Mouse (Mus musculus) spleen, adult 12 weeks (tissue): Measurements from ENCODE around the gene Prc1.
A peak's percentile ranks its signal among the peaks of the same experiment; 100 is the strongest.

ENCODE experiments used
- DNase-seq: peaks from one replicate; pipeline ENCODE4 v3.0.0; 2022; ENCODE audit warnings: low spot score

The Prc1 gene

GRCm38 (mm10) chr7:80294062-80294763 lies at the start of gene Prc1:
TSS of gene Prc1 (plus strand) at chr7:80294450.
- DNase-seq, result peak; percentile 99

- no peak for DNase-seq
Measured at GRCm38 (mm10) chr7:80244851-80245250, 49.4 kb upstream of the Prc1 start.

- peak; percentile 89 for DNase-seq
Measured at GRCm38 (mm10) chr7:80246148-80246721, 48.0 kb upstream of the Prc1 start, which contains the start of gene Ttll13. TSS of gene Ttll13 (plus strand) at chr7:80246376.

GRCm38 (mm10) chr7:80246859-80247258 lies 47.4 kb upstream of the Prc1 start:
- DNase-seq, result no peak

GRCm38 (mm10) chr7:80252437-80252836 lies 41.8 kb upstream of the Prc1 start:
- no peak for DNase-seq

GRCm38 (mm10) chr7:80252886-80253285 lies 41.4 kb upstream of the Prc1 start:
- no peak for DNase-seq

- no peak for DNase-seq
Measured at GRCm38 (mm10) chr7:80255981-80256380, 38.3 kb upstream of the Prc1 start.

- DNase-seq, result no peak
Measured at GRCm38 (mm10) chr7:80257706-80258105, 36.5 kb upstream of the Prc1 start.

GRCm38 (mm10) chr7:80260625-80261371 lies 33.5 kb upstream of the Prc1 start, which contains the start of gene Ngrn:
TSS of gene Ngrn (plus strand) at chr7:80261215.
- DNase-seq, result peak; percentile 76

- no peak for DNase-seq
Measured at GRCm38 (mm10) chr7:80261372-80261990, 32.8 kb upstream of the Prc1 start.

- DNase-seq, result no peak
Measured at GRCm38 (mm10) chr7:80264606-80265005, 29.6 kb upstream of the Prc1 start.

GRCm38 (mm10) chr7:80267764-80268163 lies 26.5 kb upstream of the Prc1 start:
- DNase-seq, result no peak

GRCm38 (mm10) chr7:80268897-80269750 lies 25.1 kb upstream of the Prc1 start, which contains the start of gene Vps33b:
TSS of gene Vps33b (plus strand) at chr7:80269649.
- peak; percentile 84 for DNase-seq

- DNase-seq, result no peak
Measured at GRCm38 (mm10) chr7:80269751-80270255, 24.4 kb upstream of the Prc1 start.

GRCm38 (mm10) chr7:80273456-80273855 lies 20.8 kb upstream of the Prc1 start:
- no peak for DNase-seq

- DNase-seq, result no peak
Measured at GRCm38 (mm10) chr7:80276374-80276773, 17.9 kb upstream of the Prc1 start.

GRCm38 (mm10) chr7:80280032-80280431 lies 14.2 kb upstream of the Prc1 start:
- DNase-seq, result no peak

GRCm38 (mm10) chr7:80280998-80281397 lies 13.3 kb upstream of the Prc1 start:
- no peak for DNase-seq

GRCm38 (mm10) chr7:80281646-80282045 lies 12.6 kb upstream of the Prc1 start:
- DNase-seq, result no peak

GRCm38 (mm10) chr7:80283226-80283918 lies 10.9 kb upstream of the Prc1 start:
- no peak for DNase-seq

- no peak for DNase-seq
Measured at GRCm38 (mm10) chr7:80284391-80284790, 9.9 kb upstream of the Prc1 start.
